Mouse (Mus musculus) natural killer cell, adult 2 months (primary cell): ENCODE results near the gene Fam166b.

Source experiments
- DNase-seq, 2 experiments: peaks; one replicate each; pipeline ENCODE4 v3.0.0; 2022; ENCODE audit warnings: low spot score in 2 of 2

Gene Fam166b

DNA sequence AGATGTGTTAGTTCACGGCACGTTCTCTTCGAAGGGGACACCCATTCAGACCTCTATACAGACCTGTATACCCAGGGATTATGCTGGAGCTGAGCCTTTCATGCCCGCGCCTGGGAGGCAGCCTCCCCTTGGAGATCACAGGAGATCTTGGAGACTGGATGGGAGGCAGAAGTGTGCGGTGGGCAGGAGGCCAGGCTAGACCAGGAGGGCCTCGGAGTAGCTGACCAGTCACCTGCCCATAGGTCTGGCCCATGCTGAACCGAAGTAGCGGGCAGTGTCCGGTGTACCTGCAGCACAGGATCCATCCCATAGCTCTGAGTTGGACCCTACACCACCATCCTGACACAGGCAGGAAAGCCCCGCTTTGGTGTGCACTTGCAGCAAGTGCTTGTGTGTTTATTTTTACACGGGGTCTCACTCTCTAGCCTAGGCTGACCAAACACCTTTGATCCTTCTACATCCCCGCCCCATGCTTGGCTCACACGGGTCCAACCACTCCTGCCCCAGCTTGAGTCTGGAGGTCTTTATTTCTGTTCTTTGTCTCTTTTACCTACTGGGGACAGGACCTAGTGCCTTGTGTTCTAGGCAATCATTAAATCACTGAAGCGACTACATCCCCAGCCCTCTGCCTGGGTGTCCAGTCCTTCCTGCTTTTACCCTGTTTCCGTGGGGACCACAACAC is 613 bp downstream of the Fam166b start:
- DNase-seq, result no peak

DNA sequence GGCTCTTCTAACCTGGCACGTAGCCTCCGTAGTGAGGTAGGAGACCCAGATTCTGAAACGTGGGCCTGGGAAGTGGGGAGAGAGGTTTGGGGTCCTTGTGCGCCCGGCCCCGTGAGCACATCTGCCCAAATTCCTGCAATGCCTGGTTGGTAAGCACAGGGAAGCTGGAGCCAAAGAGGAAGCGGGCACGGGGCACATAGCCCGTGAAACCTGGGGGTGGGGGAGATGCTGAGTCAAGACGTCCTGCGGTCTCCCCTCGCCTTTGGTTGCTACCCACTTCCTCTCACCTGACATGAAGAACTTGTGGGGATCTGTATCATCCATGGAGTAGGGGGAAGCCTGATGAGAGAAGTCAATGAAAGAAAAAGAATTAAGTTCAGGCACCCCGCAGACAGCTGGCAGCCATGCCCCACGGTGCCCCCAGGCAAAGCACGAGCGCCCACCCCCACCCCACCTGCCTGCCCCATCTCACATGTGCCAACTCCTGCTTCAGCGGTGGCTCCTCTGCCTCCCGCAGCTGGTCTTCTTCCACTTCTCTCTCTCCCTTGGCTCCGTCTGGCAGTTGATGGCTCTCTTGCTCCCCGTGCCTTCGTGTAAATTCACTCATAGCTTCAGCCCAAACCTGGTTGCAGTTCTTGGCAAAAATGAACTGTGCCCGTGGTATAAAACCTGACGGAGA is 1.3 kb downstream of the Fam166b start:
- peak; percentile 24 to 53 for DNase-seq

DNA sequence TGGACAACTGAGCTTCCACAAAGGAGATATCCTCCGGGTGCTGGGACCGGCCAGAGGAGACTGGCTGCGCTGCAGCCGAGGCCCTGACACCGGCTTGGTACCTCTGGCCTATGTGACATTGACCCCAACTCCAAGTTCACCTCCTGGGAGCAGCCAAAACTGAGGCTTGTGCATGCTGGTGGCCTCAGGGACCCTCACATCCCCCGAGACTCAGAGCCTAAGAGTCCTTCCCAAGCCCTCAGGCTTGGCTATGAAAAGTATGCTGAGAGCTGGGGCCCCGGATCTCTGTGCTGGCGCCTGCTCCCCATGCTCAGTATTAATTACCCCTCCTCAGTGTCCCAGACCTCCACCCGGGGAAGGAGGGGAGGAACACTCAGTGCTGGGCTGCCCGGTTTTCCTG is 2.4 kb downstream of the Fam166b start:
- DNase-seq, result no peak

DNA sequence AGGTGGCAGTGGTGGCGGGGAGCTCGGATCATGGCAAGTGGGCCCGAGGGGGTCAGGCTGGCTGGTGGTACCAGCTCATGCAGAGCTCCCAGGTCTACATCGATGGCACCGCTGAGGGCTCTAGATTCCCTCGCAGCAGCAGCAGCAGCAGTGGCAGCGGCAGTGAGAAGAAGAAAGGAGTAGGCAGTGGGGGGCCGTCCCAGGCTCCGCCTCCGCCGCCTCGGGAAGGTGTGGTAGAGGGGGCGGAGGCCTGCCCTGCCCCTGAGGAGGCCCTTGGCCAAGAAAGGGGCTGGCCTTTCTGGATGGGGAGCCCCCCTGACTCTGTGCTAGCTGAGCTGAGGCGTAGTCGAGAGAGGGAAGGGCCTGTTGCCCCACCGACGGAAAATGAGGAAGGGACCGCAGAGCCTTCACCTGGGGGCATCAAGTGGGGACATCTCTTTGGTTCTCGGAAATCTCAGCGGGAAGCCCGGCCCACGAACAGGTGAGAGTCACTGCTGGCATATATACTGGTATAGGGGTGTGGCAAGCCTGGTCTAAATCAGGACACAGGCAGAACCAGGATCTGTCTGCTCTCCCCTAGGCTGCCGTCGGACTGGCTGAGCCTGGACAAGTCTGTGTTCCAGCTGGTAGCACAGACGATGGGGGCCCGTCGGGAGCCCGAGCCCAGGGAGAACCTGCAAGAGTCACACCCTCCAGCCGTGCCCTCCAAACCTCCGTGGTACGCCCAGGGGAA is 3.1 kb downstream of the Fam166b start:
- no peak for DNase-seq

DNA sequence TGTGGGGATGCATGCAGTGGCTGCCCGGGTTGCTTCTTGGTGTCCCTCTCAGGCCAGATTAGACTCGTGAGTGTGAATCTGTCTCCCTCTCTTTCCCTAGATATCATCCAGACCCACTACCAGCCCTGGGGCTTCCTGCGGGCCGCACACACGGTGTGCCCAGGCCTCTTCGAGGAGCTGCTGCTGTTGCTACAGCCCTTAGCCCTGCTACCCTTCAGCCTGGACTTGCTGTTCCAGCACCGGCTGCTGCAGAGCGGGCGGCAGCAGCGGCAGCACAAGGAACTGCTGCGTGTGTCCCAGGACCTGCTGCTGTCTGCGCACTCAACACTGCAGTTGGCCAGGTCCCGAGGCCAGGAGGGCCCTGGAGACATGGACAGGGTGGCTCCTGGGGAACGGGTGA is 3.7 kb downstream of the Fam166b start:
- DNase-seq, result no peak

DNA sequence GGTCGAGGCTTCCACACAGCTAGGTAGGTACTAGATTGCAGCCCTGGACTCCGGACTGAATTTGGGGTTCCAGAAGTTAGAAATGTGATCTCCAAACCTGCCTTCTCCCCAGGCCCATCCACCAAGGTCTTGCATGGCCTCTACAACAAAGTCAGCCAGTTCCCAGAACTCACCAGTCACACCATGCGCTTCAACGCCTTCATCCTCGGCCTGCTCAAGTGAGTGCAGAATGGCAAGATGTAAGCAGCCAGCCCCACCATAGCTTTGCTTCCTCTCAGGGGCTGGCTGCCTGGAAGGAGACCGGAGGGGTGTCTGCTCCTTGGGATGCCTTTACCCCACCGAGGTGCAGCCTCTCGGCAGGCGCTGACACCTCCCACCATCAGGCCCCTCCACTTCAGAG is 4.9 kb downstream of the Fam166b start:
- no peak for DNase-seq

DNA sequence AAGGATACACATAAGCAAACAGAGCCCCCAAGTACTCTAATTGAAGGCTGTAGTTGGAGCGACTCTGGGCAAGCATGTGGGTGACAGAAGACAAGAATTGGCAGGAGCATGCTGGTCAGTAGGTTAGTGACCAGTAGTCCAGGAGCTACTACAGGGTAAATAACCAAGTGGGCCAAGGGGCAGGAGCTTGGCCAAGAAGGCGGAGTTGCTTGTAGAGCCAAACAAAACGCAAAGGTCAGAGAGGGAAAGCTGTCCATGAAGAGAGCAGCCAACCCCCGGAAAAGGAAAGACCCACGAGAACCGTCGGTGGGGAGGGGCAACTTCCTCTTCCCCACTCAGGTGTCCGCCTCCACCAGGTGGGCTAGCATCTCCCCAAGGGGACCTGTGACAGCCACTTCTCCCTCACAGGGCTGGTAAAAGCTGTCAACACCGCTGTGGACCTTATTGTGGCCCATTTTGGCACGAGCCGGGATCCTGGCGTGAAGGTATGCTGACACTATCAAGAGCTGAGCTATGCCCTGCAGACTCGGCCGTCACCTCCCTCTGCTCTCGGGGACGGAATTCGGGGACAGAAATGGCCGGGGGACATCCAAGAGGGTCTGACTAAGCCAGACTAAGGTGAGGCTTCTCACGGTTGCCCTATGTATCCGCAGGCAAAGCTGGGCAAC is 5.5 kb downstream of the Fam166b start:
- DNase-seq, result no peak

DNA sequence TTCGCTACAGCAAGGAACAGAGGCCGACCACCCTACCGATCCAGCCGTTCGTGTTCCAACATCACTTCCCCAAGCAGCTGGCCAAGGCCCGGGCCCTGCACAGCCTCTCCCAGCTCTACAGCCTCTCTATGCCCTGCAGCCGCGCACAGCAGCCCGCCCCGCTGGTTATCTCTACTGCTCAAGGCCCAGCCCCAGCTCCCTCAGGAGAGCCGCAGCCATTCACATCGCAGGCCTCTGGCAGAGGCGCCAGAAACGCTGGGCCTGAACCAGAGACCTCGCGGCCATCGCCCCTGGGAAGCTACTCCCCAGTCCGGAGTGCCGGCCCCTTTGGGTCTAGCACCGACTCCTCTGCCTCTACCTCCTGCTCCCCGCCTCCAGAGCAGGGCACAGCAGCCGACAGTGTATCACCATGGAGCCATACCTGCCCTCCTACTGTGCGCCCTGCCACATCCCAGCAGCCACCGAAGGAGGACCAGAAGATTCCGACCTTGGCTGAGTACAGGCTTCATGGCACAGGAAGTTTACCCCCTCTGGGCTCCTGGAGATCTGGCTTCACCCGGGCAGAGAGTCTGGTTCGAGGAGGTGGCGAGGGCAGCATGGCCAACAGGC is 7.2 kb downstream of the Fam166b start:
- no peak for DNase-seq

DNA sequence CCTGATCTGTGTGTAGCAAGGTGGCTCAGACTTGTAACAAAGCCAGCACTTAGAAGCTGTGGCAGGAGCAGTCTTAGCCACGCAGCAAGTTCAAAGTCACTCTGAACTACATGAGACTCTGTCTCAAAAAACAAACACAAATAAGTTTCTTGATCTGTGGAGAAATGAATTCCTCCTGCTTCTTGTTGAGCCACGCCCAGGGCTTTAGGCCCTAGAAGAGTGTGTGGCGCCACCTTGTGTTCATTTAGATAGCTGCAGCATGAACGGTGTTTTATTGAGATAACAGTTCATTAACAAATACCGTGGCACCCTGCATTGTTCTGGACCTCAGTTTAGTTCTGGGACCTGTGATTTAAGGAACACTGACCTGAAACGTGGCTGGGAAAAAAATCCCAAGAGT is 8.6 kb downstream of the Fam166b start:
- peak; percentile 44 to 68 for DNase-seq

DNA sequence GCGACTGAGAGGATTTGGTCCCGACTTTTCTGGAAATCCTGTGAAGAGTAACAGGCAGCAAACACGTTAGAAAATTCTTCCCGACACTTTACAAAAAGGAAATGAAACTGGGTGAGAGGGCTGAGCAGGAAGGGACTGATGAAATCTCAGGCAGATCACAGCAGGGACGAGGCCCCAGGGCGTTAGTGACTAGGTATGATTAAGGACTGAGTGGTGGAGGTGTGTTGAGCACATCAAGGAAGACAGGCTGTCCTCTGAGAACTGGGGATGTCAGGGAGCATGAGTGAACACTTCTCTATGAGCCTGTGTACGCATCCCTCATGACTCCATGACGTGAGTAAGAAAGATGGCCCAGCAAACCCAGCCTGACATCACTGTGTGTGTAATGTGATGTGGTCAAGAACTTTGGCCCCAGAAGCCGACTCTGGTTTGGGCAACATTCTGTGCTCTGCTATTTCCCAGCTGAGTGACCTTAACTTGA is 9.1 kb downstream of the Fam166b start:
- no peak for DNase-seq

DNA sequence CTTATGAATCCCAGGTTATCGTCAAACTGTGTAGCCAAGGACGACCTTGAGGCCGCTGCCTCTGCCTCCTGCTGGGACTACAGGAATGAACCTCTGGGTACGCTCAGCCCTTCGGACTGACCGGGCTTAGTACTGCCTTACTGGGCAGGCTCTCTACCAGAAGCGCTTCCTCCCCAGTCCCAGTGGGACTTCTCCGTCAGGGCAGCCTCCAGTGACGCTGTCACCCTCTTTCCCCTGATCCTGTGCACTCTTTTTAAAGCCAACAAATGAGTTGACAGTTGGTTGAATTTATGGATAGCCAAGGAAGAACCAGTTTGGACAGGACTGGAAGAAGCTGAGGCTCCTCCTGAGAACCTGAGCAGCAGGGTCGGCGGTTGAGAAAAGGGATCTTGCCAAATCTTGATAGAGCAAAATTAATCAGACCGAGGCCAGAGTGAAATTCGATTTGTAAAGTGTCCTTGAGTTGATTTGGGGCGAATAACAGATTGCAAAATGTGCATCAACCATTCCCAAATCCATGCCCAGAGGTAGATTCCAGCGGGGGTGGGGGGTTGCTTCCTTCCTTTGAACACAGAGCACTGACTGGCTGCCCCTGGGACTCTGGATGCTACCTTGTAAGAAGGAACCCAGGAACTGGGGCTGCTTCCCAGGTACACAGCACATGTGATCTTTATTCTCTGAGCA is 9.8 kb downstream of the Fam166b start:
- no peak for DNase-seq

DNA sequence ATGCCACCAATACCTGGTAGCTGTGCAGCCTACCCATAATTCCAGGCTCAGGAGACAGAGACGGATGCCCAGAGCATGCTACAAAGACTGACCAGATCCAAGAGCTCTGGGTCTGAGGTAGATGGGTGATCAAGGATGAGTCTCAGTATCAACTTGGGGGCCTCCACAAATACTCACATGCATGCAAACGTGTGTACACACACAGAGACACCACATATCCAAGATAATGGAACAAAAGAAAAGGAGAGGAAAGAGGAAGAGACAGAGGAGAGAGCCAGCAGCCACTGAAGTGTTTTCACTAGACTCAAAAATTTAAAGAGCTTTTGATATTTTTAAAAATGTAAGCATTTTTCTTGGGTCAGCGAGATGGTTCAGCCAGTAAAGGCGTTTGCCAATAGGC is 10.5 kb downstream of the Fam166b start:
- no peak for DNase-seq

DNA sequence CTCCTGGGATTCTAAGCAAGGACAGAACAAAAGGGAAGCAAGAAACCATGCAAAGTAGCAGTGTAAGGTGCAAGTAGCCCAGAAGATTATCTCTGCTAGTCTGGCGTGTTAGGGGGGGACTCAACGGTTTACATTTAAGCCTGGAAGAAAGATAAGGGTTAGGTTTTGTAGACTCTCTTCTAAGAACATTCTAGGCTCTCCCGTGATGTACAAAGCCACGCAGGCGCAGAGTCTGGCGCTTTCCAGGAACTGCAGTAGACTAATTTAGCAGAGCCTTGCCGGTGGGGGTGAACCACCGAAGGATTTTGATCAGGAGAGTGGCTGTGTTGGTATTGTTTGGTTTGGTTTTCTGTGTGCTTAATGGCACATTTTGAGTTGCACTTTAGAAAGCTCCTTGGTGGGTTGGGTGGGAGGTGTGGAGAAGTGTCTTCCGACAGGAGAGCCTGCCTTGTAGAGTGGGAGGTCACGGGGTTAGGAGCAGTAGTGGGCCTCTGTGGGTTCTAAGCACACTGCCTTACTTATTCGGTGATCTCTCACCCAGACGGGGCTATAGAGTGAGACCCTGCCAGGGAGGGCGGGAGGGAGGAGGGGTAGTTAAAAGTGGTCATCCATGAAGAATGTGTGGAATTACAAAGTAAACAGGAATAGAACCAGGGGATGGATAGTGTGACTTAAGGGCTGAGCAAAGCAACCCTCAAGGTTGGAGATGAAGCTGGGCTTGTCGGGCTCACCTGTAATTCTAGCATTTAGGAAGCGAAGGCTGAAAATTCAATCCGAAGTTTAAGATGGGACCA is 11.5 kb downstream of the Fam166b start:
- DNase-seq, result no peak

DNA sequence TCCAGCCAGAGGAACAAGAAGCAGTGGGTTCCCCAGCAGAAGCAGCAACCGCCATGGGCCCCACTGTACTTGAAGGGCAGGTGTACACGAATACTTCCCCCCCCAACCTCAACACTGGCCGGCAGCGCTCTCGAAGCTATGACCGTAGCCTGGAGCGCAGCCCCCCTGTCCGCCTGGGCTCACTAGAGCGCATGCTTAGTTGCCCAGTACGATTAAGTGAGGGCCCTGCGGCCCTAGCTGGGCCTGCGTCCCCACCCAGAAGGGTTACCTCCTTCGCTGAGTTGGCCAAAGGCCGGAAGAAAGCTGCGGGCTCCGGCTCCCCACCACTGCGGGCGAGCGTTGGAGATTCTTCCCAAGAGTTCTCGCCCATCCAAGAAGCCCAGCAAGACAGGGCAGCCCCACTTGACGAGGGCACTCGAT is 12.9 kb downstream of the Fam166b start:
- no peak for DNase-seq

DNA sequence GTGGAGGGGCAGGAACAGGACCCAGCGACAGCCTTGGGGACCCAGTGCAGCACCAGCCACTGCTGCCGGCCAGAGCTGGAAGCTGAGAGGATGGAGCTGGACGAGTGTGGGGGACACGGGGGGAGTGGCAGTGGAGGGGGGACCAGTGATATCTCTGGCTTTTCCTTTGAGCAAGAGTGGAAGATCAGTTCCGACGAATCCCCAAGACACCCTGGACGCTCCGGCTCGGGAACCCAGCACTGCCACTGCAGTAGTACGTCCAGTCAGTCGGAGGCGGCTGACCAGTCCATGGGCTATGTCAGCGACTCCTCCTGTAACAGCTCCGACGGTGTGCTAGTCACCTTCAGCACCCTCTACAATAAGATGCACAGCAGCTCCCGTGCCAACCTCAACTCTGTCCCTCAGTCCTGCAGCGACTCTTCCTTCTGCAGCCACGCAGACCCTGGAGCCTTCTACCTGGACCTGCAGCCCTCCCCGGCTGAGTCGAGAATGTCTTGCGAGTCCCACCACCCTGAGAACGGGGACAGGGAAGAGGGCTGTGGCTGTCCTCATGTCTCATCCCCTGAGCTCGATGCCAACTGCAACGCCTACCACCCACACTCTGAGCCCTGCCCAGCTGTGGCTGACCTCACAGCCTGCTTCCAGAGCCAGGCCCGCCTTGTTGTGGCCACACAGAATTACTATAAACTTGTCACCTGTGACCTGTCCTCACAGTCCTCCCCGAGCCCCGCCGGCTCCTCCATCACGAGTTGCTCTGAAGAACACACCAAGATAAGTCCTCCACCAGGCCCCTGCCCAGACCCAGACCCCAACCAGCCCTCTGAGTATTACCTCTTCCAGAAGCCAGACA is 13.5 kb downstream of the Fam166b start:
- DNase-seq, result no peak

DNA sequence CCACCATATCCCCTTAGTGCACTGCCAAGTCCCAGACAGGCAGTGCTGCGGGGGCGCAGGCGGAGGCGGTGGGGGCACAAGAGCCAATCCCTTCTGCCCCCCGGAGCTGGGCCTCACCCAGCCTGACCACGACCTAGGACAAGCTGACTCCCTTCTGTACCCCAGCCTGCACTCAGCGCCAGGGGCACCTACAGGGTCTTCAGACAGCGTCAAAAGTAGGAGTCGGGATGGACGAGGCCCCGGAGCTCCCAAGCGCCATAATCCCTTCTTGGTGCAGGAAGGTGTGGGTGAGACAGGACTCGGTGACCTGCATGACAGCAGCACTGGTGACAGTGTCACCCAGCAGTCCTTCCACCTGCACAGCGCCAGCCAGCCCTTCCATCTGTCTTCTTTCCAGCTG is 14.2 kb downstream of the Fam166b start:
- no peak for DNase-seq

DNA sequence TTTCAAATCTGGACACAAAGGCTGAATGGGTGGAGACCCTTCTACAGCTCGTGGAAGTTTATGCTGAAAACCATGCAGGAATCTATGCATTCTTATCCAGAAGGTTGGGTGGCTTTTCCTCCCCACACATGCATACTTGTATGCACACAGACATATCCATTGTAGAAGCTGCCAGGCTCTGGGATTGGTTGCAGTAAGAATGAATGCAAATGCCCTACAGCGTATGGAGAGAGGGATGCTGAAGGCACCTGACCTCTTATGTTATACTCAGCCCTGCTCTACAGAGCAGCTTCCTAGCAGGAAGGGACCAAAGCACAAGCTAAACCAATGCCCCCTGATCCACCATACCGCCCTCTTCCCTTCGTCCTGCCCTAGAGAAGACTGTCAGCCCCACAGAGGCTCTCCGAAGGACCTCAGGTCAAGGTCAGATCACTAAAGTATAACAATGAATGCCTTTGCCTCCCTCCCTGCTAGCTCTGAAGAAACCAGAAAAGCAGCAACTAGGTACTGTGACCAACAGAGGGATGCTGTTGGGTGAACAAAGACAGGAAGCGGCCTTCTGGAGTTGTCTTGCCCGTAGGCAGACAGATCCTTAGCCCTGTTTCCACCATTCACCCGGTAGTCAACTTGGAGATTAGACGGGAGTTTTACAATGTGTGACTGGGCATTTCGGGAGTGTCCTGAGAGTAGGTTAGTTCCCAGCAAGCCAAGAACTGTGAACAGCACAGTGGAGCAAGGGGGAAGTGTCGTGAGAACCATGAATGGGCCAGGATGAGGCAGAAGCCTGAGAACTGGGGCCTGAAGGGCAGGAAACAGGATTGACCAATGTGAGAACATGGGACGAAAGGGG is 21.6 kb downstream of the Fam166b start:
- DNase-seq, result no peak

DNA sequence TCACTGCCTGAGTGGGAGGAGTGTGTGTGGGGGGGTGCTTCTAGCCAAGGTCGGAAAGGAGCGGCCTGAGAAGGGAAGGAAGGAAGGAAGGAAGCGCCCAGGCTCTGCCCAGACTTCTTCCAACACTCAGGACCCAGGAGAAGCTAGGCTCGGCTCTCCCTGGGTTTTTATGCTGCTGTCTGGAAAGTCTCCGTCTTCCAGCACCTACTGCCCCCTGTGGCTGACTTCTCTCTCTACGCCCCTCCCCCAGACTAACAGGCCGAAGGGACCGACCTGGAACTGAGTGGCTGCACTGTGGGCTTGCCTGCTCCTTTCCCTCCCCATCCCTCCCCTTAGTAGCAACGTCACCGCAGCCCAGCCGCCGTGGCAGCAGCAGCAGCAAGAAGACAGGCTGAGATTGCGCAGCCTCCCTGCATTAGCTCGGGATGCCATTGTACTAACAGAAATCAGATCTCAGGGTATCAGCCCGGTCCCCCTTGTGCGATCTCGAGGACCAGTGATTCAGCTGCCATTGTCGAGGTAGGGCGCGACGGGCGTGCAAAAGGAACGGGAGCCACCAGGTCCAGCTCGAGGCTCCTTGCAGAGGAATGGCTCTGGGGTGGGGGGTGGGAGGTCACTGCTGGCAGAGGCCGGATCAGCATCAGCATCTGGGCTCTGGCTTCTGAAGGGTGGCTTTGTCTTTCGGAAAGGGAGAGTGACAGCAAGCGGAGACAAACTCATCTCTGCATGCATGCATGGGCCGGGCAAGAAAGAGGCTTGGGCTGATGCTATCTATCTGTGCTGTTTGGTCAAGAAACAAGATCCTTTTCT is 22.6 kb downstream of the Fam166b start:
- DNase-seq, result no peak
